Mouse (Mus musculus) midbrain, embryonic 14.5 days (tissue): ENCODE results near the gene Cobll1. TPM values are rescaled to one million over a fixed set of nuclear protein-coding genes. Genes with fewer than 3 reads are reported as not detected.
"Not testable (repeated sequence)": the region's sequence is repeated elsewhere in the genome, so short reads cannot be mapped to it uniquely, and the experiment has no call there.

Experiments used
- ATAC-seq: fragments of 200-750 bp; cut with Nextera tagmentation; 2 replicates; pipeline ENCODE4 v1.8.0; 2017; ENCODE audit warnings: moderate number of reproducible peaks, moderate library complexity; ENCODE audit not compliant: low FRiP score, low TSS enrichment
- DNase-seq: peaks from one replicate; pipeline ENCODE4 v3.0.0-alpha.2; 2015
- H3K27ac ChIP-seq: fragments of 300-500 bp; sonication (generic); replicated peaks from 2 replicates; pipeline ENCODE4 v1.5.1; 2014; ENCODE audit warnings: mild to moderate bottlenecking, low read depth, low read length, moderate library complexity
- H3K27me3 ChIP-seq: fragments of 300-500 bp; sonication (generic); 2 replicates; pipeline ENCODE4 v1.6.1; 2014; ENCODE audit warnings: low read length, control low read depth, mixed read lengths; ENCODE audit not compliant: control insufficient read depth, insufficient read depth
- H3K36me3 ChIP-seq: fragments of 300-500 bp; sonication (generic); 2 replicates; pipeline ENCODE4 v1.6.1; 2014; ENCODE audit warnings: low read length, control low read depth; ENCODE audit not compliant: control insufficient read depth, insufficient read depth
- H3K4me1 ChIP-seq: fragments of 300-500 bp; sonication (generic); 2 replicates; pipeline ENCODE4 v1.6.1; 2014; ENCODE audit warnings: mild to moderate bottlenecking, antibody characterized with exemption, low read length, control low read depth; ENCODE audit not compliant: control insufficient read depth, insufficient read depth
- H3K4me2 ChIP-seq: fragments of 300-500 bp; sonication (generic); 2 replicates; pipeline ENCODE4 v1.6.1; 2014; ENCODE audit warnings: mild to moderate bottlenecking, low read length, moderate library complexity
- H3K4me3 ChIP-seq: fragments of 300-500 bp; sonication (generic); replicated peaks from 2 replicates; pipeline ENCODE4 v1.5.1; 2014; ENCODE audit warnings: low read depth, low read length
- H3K9ac ChIP-seq: fragments of 300-500 bp; sonication (generic); replicated peaks from 2 replicates; pipeline ENCODE4 v1.6.1; 2014; ENCODE audit warnings: mild to moderate bottlenecking, low read length, moderate library complexity
- H3K9me3 ChIP-seq: fragments of 300-500 bp; sonication (generic); 2 replicates; pipeline ENCODE4 v1.6.1; 2016; ENCODE audit warnings: low read length, control low read depth, mixed read lengths; ENCODE audit not compliant: control insufficient read depth
- WGBS: fragments of 180-500 bp; shearing (Covaris S2); extraction: QIAGEN DNeasy Blood & Tissue Kit; methylation state at CpG from one replicate; pipeline ENCODE4 v1.1.7; 2014; 5-methylcytosine and 5-hydroxymethylcytosine counted together
- polyA plus RNA-seq: library from polyadenylated mRNA; unstranded; fragments of >200 nt; fragmentation: Nextera tagmentation; extraction: Ambion mirVana; gene quantifications from 2 replicates; pipeline ENCODE4 v1.2.1, GENCODE M21; 2014

Gene Cobll1
- polyA plus RNA-seq, 1 experiment from 2014 or later, result 3.5 TPM

DNA sequence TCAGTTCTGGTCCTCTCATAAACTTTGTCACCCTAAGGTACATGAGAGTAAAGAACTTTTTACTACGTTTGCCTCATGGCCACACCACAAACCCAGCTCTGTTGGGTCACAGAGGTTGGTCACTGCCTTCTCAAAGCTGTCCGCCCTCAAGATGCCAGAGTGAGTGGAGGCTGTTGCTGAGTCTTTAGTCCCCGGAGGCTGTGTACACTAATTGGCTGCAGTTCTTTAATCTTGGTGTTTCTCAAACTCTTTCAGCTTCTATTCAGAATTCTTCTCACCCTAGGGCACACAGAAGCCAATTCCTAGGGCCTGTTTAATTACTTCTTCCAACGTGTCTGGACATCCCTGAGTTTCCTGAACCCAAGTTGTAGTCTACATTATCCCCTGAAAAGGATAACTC is 28.6 kb upstream of the Cobll1 start:
- no peaks in the 10 kb centered on the region for H3K9me3 ChIP-seq
- H3K4me3 ChIP-seq, result no peak overlapping the region
- no peak overlapping the region for H3K9ac ChIP-seq
- ATAC-seq (no peak), DNase-seq (no peak)
- no peaks in the 10 kb centered on the region for H3K4me1 ChIP-seq
- H3K4me2 ChIP-seq, result no peak overlapping the region
- WGBS, result 64% methylated on average over 4 of the region's 4 CpGs
- no peak overlapping the region for H3K27ac ChIP-seq
- H3K27me3 ChIP-seq, result no peaks in the 10 kb centered on the region
- H3K36me3 ChIP-seq, result no peaks in the 10 kb centered on the region

DNA sequence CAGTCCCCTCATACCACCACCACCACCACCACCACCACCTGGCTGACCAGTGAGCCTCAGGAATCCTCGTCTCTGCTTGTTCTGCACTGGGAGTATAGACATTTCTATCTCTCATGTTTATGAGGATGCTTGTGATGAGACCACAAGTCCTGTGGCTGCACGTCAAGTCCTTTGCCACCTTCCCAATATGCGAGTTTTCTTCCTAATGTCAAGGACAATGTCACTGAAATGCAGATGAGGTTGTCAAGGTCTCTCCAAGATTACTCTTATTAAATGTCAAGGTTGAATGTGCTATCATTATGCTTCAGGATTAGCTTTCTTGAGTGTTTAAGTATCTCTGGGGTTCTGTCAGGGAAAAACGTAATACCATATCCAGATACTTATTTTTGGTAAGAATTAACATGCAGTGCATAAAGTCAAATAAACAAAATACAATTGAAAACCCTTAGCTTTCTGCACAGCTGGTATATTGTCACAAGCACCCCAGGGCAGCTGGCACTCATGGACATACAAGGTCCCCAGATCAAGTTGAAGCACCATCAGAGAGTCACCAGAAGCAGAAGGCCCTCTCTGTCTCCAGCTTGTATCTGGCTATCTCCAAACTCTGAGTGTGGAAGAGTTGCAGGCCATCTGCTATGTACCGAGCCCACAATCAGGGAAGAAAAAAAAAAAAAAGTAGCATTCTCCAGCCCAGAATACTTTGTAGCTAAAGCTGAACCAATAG is 27.5 kb upstream of the Cobll1 start:
- no peaks in the 10 kb centered on the region for H3K36me3 ChIP-seq
- ATAC-seq, result no peak
- H3K9ac ChIP-seq, result no peak overlapping the region
- WGBS, result 84% methylated on average over 5 of the region's 5 CpGs
- no peaks in the 10 kb centered on the region for H3K4me1 ChIP-seq
- H3K9me3 ChIP-seq, result no peaks in the 10 kb centered on the region
- H3K4me3 ChIP-seq, result no peak overlapping the region
- H3K4me2 ChIP-seq, result no peak overlapping the region
- no peaks in the 10 kb centered on the region for H3K27me3 ChIP-seq
- no peak overlapping the region for H3K27ac ChIP-seq
- DNase-seq, result no peak

DNA sequence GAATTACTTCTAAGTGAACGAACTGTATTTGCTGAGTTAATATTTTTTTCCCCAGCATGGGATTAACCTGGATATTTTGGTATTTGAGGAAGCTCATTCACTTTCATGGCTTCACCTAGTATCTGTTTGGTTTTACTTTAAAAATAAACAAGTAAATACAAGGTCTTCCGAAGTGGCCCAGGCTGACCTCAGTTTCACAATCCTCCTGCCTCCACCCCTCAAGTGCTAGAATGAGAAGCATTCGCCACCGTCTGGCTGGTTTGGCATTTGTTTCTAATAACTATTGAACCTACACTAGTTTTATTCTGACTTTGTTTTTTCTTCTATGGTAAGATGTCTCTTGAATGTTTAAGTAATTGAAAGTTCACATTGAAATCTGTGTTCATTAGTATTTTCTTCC is 23.0 kb upstream of the Cobll1 start:
- H3K4me1 ChIP-seq, result no peaks in the 10 kb centered on the region
- no peak overlapping the region for H3K4me2 ChIP-seq
- H3K9me3 ChIP-seq, result no peaks in the 10 kb centered on the region
- H3K27me3 ChIP-seq, result no peaks in the 10 kb centered on the region
- WGBS, result 90% methylated on average over 4 of the region's 4 CpGs
- no peak overlapping the region for H3K9ac ChIP-seq
- no peak overlapping the region for H3K4me3 ChIP-seq
- H3K27ac ChIP-seq, result no peak overlapping the region
- ATAC-seq (no peak), DNase-seq (no peak)
- H3K36me3 ChIP-seq, result no peaks in the 10 kb centered on the region

DNA sequence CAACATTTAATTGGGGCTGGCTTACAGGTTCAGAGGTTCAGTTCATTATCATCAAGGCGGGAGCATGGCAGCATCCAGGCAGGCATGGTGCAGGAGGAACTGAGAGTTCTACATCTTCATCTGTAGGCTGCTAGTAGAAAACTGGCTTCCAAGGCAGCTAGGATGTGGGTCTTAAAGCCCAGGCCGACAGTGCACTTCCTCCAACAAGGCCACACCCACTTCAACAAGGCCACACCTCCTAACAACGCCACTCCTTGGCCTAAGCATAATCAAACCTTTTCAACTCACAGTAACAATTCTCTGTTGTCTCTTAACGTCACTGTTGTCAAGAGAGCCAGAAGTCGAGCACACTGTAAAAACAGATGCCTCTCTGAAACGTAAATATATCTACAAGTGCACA is 21.6 kb upstream of the Cobll1 start:
- not testable (repeated sequence) for ATAC-seq, H3K27me3 ChIP-seq, H3K4me3 ChIP-seq, H3K4me1 ChIP-seq, H3K9ac ChIP-seq, H3K9me3 ChIP-seq, H3K4me2 ChIP-seq, H3K27ac ChIP-seq, H3K36me3 ChIP-seq, DNase-seq
- WGBS, result 76% methylated on average over 6 of the region's 6 CpGs

DNA sequence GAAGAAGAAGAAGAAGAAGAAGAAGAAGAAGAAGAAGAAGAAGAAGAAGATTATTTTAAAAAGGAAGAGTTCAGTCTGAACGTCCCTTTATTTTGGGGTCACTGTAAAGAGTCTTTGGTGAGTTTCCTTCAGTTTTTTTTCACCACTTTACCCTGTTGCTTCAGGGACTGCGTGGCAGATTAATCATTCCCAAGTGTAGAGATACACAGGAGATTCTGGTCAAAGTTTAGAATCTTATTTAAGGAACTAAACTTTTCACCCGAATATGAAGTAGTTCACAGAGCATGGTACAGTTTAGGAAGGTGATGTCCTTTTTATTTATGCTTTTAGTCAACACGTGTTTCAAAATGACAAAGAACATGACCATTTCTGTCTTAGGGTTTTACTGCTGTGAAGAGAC is 21.2 kb upstream of the Cobll1 start:
- H3K27ac ChIP-seq, result no peak overlapping the region
- no peaks in the 10 kb centered on the region for H3K4me1 ChIP-seq
- ATAC-seq (no peak), DNase-seq (no peak)
- H3K27me3 ChIP-seq, result no peaks in the 10 kb centered on the region
- H3K9me3 ChIP-seq, result no peaks in the 10 kb centered on the region
- no peak overlapping the region for H3K9ac ChIP-seq
- H3K36me3 ChIP-seq, result no peaks in the 10 kb centered on the region
- H3K4me2 ChIP-seq, result no peak overlapping the region
- no peak overlapping the region for H3K4me3 ChIP-seq
- WGBS, result 89% methylated on average over 4 of the region's 4 CpGs

DNA sequence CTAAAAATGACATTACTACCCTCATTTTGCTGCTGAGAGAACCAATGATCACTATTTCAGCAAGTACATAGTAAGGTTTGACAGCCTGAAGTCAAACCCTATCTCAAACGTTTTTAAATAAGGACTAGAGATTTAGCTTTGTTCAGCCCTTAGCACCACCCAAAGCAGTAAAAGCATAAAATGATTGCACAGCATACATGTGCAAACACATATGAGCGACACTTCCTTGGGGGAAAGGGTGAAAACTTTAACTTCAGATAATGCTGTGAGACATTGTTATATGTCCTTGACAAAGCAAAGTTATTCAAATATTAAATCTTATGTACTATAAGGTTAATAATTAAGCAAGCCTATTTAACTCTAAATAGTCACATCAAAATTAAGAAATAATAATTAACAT is 18.2 kb upstream of the Cobll1 start:
- WGBS, result 73% methylated on average over 2 of the region's 2 CpGs
- H3K4me3 ChIP-seq, result no peak overlapping the region
- no peaks in the 10 kb centered on the region for H3K27me3 ChIP-seq
- no peaks in the 10 kb centered on the region for H3K9me3 ChIP-seq
- ATAC-seq, result no peak
- H3K36me3 ChIP-seq, result no peaks in the 10 kb centered on the region
- H3K9ac ChIP-seq, result no peak overlapping the region
- DNase-seq, result no peak
- H3K27ac ChIP-seq, result no peak overlapping the region
- no peak overlapping the region for H3K4me2 ChIP-seq
- H3K4me1 ChIP-seq, result no peaks in the 10 kb centered on the region

DNA sequence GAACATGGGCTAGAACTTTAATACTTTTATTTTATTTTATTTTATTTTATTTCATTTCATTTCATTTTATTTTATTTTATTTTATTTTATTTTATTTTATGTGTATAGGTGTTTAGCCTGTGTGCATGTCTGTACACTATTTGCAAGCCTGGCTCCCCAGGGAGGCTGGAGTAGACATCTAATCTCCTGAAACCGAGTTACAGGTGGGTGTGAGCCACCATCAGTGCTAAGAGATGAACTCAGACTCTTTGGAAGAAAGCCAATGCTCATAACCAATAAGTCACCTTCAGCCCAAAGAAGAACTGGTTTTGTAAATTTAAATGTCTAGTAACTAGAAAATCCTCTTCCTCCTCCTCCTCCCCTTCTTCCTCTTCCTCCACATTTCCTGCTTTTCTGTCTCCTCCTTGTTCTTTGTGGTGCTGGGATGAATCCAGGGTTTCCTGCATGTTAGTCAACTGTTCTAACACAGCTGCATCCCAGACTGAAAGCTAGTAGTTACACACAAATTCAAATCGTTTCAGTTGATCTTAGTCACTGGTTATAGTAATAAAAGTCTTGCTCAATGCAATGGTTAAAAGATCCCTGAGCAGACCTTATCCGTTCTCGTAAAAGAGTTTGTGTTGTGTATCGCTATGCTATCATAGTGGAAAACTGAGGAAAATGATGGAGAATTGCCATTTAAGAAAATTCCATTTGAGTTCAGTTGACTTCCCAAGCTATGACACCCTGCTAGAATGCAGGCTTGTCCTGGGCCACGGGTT is 17.5 kb upstream of the Cobll1 start:
- Histone ChIP-seq H3K27me3 (no peaks in the 10 kb centered on the region), H3K36me3 (no peaks in the 10 kb centered on the region), H3K4me2 (no peak overlapping the region), H3K27ac (no peak overlapping the region), H3K9me3 (no peaks in the 10 kb centered on the region), H3K4me3 (no peak overlapping the region), H3K9ac (no peak overlapping the region), H3K4me1 (no peaks in the 10 kb centered on the region)
- ATAC-seq (no peak), DNase-seq (no peak)
- WGBS, result 84% methylated on average over 6 of the region's 6 CpGs

DNA sequence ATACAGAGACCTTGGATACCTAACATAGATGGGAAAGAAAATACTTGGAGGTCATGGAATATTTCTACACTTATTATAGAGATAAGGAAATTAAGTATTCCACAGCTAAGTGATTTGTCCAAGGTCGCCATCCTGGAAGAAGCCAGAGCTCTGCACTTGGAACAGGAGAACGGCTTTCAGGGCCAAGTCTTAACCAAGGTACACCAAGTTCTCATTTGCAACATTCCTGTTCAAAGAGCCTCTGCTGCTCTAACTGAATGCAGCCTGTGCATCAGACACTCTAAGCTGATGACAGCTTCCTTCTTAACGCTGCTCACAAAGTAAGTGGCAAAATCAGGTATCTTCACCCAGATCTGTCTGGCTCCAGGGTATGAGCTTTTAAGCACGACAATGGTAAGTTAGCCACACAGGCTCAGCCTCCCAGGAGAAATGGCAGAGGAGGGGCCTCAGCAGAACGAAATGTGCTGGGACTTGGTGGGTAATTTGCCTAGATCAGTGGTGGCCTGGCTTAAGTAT is 11.4 kb upstream of the Cobll1 start:
- H3K27me3 ChIP-seq, result no peaks in the 10 kb centered on the region
- H3K9me3 ChIP-seq, result no peaks in the 10 kb centered on the region
- H3K27ac ChIP-seq, result no peak overlapping the region
- no peak overlapping the region for H3K4me3 ChIP-seq
- 54% methylated on average over 5 of the region's 5 CpGs for WGBS
- H3K9ac ChIP-seq, result no peak overlapping the region
- H3K4me1 ChIP-seq, result no peaks in the 10 kb centered on the region
- H3K36me3 ChIP-seq, result no peaks in the 10 kb centered on the region
- no peak for DNase-seq
- no peak for ATAC-seq
- no peak overlapping the region for H3K4me2 ChIP-seq

DNA sequence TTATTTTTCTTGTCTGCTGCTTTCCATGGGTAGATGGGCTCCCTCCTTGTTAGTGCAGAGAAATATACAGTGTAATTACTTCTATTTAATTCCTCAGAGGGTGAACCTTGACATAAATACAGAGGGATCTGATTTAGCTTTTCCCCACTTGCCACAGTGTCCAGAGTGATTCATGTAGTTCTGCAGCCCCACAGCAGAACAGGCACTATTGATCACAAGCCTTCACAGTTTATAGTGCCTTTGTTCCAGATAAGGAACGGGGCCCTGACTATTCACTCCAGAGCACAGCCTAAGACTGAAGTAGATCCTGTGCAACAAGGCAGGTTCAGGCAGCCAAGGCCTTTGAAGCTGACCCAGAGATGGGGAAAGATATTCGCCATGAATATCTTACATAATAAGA is 10.4 kb upstream of the Cobll1 start:
- 51% methylated on average over 2 of the region's 2 CpGs for WGBS

More for the DNA sequence above, 10.4 kb upstream of the Cobll1 start:
- H3K9me3 ChIP-seq, result no peaks in the 10 kb centered on the region
- H3K36me3 ChIP-seq, result no peaks in the 10 kb centered on the region
- no peak overlapping the region for H3K4me2 ChIP-seq
- ATAC-seq (no peak), DNase-seq (no peak)
- no peaks in the 10 kb centered on the region for H3K27me3 ChIP-seq
- H3K4me3 ChIP-seq, result no peak overlapping the region
- no peak overlapping the region for H3K9ac ChIP-seq
- no peak overlapping the region for H3K27ac ChIP-seq
- H3K4me1 ChIP-seq, result no peaks in the 10 kb centered on the region
